Mouse (Mus musculus) layer of hippocampus, adult 8-10 months (tissue): ENCODE data around the gene Wfdc6b. TPM values are rescaled to one million over a fixed set of nuclear protein-coding genes. Genes with fewer than 3 reads are reported as not detected.
"Not testable (repeated sequence)": the region's sequence is repeated elsewhere in the genome, so short reads cannot be mapped to it uniquely, and the experiment has no call there.

Experiments used
- DNase-seq, 2 experiments: peaks; one replicate each; pipeline ENCODE4 v3.0.0; 2022; ENCODE audit warnings: low spot score in 2 of 2
- total RNA-seq, 4 experiments: library from RNA; stranded (reverse); gene quantifications; 2 replicates each; pipeline ENCODE4 v1.2.4; 2022

Wfdc6b gene
- total RNA-seq, result not detected

DNA sequence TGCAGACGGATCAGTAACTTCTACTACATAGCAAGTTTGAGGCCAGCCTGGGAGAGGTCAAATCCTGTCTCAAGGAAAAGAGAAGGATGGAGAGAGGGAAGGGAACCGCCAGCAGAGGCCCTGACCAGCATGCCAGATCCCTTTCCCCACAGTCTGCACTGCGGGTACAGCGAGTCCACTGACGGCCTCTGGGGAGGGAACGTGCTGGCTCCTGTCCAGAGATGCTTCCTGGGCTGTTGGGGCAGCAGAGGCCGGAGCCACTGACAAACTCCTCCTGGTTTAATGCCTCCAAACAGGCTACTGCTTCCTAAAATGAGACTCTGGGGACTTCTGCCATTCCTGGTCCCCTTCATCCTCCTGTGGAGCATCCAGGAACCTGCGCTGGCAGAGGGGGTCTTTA, at the start of gene Wfdc6b, which contains the start of gene Wfdc8:
Gene Wfdc6b (plus strand): TSS at position 52 of the 400 bp plus-strand sequence.
Gene Wfdc8 (minus strand): TSS at position 156 of the 400 bp plus-strand sequence.
- not testable (repeated sequence) for DNase-seq

DNA sequence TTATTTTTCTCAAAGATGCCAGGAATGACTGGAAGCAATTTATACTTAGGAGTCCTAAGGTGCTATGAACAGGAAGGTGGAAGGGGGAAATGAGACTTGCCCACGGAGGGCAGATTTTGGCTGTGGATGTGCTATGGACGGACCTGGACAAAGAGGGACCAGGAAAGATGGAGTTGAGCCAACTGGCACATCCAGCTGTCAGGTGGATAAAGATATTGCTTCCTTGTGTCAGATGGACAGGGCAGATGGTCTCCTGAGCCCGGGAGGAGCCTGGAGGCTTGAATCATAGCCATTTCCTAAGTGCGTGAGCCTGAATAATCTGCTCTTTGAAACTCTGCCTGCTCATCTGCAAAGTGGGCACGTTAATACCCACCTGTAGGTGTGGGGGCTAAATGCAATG, 49.0 kb upstream of the Wfdc6b start:
- no peak for DNase-seq

- DNase-seq, result no peak
Measured at GRCm38 (mm10) chr2:164566997-164567396, 46.3 kb upstream of the Wfdc6b start.

- no peak for DNase-seq
Measured at GRCm38 (mm10) chr2:164567460-164567859, 45.9 kb upstream of the Wfdc6b start.

GRCm38 (mm10) chr2:164573359-164573758, 40.0 kb upstream of the Wfdc6b start, which contains the start of gene Spint3:
Spint3 (minus strand) TSS chr2:164573459.
- DNase-seq, result not testable (repeated sequence)

GRCm38 (mm10) chr2:164585025-164585725, 28.1 kb upstream of the Wfdc6b start, which contains the start of gene Wfdc6a:
Wfdc6a (minus strand) TSS chr2:164585447.
- not testable (repeated sequence) for DNase-seq

DNA sequence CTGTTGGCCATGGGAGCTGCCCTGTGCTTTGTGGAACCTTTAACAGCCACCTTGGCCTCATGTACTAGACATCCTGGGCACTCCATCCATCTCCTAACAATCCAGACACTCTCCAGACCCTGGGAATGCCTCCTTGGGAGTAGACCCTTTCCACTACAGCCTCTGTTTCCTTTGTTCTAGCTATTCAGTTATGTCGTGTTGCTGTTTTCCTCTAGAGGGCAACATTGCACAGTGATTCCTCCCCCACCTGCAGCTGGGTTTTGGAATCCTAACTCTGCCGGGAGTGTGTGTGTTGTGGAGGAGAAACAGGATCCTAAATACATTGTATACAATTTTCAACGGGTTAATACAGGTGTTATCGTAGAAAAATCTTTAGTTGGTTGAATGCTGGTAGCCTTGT, 21.3 kb upstream of the Wfdc6b start:
- peak in 1 of 2 experiments; percentile 12 for DNase-seq

GRCm38 (mm10) chr2:164593494-164593893, 19.8 kb upstream of the Wfdc6b start, which contains the start of gene Eppin:
Eppin (minus strand) TSS chr2:164593594.
- DNase-seq, result no peak

DNA sequence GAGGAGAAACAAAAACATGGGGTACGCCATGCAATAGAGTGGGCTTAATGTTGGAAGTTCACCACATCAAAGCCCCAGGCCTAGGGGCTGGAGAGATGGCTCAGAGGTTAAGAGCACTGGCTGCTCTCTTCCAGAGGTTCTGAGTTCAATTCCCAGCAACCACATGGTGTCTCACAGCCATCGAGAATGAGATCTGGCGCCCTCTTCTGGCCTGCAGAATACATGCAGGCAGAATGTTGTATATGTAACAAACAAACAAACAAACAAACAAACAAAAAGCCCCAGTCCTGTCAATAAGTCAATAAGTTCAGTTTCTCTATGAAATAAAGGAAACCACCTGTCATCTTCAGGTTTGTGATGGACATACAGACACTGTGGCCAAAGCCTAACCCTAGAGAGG, 13.1 kb upstream of the Wfdc6b start:
- no peak for DNase-seq

GRCm38 (mm10) chr2:164603482-164603881, 9.8 kb upstream of the Wfdc6b start:
- no peak for DNase-seq

DNA sequence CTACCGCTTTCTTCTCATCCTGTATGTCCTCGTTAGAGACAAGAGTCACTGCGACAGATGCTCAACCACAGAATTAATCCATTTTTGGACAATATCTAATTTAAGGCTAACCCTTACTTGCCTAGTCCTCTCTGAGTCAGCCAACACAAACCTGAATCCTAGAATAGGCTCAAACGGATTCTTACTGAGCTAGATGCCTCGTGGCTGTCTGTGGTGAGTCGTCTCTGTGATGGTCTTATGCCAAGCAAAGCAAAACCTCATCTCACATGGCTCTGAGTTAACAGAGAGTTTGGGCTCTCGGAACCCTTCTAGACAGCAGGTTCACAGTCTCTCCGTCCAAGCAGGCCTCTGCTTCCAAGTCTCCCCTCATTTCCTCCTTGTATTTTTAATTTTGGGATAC, 8.9 kb upstream of the Wfdc6b start:
- DNase-seq, result no peak

GRCm38 (mm10) chr2:164608781-164609180, 4.5 kb upstream of the Wfdc6b start:
- DNase-seq, result no peak

GRCm38 (mm10) chr2:164615386-164615785, 2.1 kb downstream of the Wfdc6b start:
- no peak for DNase-seq

- no peak for DNase-seq
Measured at GRCm38 (mm10) chr2:164619050-164619449, 5.7 kb downstream of the Wfdc6b start.

- no peak for DNase-seq
Measured at GRCm38 (mm10) chr2:164621775-164622174, 8.5 kb downstream of the Wfdc6b start.

GRCm38 (mm10) chr2:164635266-164635665, 21.9 kb downstream of the Wfdc6b start:
- DNase-seq, result no peak

DNA sequence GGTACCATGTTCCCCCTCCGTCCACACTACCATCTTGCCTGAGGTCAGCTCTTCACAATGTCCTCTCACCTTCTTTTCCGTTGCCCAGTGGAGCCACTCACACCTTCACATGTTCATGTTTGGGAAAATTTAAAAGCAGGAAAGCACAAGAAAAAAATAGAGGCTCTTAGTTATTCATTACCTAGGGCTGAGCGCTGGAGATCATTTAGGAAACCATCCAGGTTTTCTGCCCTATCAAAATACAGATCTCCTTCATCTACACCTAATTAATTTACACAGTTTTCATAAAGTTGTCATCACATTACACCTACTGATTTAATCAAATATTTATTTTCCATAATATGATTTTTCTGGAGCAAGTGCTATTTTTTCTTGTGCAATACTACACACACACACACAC, 25.4 kb downstream of the Wfdc6b start, which contains the start of gene Wfdc16:
Gene Wfdc16 (minus strand): TSS at position 101 of the 400 bp plus-strand sequence.
- DNase-seq, result no peak

DNA sequence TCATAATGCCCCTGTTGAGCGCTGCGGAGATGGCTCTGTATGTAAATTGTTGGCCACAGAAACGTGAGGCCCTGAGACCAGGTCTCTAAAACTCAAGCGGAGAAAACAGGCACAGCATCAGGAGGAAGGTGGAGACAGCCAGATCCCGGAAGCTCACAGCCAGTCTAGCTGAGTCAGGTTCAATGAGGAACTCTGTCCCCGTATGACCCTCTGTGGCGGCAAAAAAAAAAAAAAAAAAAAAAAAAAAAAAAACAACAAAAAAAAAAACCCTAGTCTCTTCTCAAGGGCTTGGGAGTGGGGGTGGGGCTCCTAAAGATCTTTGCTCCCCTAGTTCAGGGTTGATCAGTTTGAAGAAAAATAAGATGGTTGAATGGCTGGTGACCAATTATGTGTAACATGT, 27.8 kb downstream of the Wfdc6b start:
- no peak for DNase-seq

GRCm38 (mm10) chr2:164641881-164642673, 28.8 kb downstream of the Wfdc6b start:
- no peak for DNase-seq

GRCm38 (mm10) chr2:164655858-164656257, 42.5 kb downstream of the Wfdc6b start, which contains the start of gene Wfdc10:
Wfdc10 (plus strand) TSS chr2:164656046.
- no peak for DNase-seq

DNA sequence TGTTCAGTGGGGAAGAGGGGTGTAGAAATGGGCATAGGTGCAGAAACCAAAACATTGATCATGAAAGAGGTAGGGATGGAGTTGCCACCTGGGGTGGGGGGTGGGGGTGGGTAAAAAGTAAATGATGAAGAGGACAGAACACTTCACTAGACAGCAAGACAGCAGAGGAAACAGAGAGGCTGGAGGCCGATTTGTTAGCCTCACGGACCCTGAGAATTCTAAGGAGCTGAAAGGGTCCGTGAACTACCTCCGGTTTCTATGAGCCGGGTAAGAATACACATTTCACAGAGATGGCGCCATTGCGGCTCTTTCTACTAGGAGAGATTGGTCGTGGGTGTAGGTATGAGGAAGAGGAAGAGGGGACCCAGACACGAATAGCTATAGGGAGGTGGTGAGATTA, 43.2 kb downstream of the Wfdc6b start, which contains the start of gene Wfdc9:
Gene Wfdc9 (minus strand): TSS at position 101 of the 400 bp plus-strand sequence.
- DNase-seq, result no peak

- DNase-seq, result no peak
Measured at GRCm38 (mm10) chr2:164664851-164665250, 51.5 kb downstream of the Wfdc6b start.
